Mouse (Mus musculus) adrenal gland (tissue): ENCODE results near the gene Gm8994.

Experiments used
- intact Hi-C: fragments of 180-260 bp; cut with DNase I; formaldehyde crosslinking; loops from one replicate; pipeline ENCODE4 v1.15.1; 2025

Gene Gm8994

DNA sequence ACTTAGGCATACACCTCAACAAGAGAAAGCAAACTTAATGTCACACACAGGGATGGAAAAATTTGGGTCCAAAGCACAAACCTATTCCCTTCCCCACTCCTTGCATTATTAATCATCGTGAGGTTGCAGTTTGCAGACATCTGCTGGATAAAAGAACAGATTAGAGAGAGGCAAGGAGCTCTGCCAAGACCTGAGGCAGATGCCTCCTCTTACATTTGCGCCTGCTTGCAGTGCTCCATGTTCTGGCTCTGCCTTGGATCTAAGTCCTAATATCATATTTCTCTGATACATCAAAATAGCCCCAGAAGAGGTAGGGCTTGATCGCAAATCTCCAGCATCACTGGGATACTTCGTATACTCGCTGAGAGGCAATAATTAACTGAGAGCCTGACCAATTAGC lies 31.1 kb downstream of the Gm8994 start:
- intact Hi-C loops: loop anchor here (10.0 kb wide), 1 partner anchor 224 kb away; no protein-coding TSS in a partner anchor

DNA sequence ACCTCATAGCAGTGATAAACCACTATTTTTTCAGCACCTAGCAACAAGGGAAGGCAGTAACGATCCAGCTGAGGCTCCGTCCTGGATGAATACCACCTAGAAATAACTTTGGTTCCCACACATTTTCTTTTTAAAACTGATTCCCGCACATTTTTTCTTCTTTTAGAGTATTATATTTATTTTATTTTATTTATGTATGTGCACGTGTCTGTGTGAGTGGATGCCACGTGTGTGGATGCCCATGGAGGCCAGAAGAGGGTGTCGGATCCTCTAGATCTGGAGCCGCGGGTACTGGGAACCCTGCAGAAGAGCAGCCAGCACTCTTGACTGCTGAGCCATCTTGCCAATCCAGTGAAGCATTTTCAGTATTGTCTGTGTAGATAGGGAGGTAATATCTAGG lies 36.0 kb downstream of the Gm8994 start:
- intact Hi-C loops: no loop called here

DNA sequence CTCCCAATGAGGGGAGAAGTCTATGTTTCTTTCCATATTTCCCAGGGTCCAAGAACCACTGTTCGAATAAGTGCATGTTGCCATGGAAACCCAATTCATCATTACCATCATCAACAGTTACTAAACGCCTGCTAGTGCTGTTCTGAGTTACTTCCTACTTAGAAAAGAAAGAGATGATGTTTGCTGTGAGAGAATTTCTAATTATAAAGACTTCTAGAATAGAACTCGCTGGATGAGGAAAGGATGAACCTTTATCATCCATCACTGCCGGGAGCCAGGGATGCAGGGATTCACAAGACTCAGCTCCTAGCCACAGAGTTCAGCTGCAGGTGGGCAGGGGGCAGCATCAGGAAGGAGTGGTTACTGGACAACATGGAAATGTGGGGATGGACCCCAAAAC lies 36.7 kb downstream of the Gm8994 start:
- intact Hi-C loops: no loop called here

DNA sequence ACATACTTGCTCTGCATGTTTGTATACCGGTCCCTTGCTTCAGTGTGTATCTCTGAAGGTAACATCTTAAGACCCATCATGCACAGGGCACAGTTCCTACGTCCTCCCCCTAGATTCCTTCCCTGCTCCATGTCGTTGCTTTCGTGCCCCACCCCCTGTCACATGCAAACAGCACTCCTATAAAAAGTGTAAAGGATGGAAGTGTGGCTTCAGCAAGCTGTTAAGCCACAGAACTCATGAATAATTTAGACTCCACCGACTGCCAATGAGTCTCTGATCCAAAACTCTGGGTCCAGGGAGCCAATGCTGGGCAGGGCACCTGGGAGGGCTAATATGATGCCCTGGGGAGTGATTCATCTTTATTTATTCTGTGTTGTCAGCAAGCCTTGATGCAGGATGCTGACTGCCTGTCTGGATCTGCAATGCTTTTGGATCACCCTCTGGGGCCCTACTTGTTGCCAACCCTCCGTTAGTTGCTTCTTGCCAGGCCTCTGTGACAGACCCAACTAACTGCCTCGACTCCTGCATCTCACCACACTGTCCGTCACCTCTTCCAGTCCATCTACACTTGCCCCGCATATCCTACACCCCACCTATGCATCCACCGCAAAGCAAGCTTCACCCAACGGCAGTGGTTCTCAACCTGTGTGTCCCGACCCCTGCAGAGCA lies 37.2 kb downstream of the Gm8994 start:
- intact Hi-C loops: no loop called here

DNA sequence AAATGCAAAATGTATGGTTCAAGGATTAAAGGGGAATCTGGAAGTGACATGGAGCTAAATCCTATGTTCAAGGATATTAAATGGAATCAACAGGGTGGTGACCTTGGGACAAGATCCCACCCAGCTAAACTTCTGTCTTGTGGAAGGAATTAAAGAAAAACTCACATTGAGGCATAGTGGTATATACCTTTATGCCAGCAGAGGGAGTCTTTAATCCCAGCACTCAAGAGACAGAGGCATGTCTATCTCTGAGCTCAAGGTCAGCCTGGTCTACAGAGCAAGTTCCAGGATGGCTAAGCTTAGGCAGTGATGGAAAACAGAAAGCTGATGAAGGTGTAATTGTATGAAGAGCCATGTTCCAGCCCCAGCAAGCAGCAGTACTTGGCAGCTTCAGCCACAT lies 48.8 kb downstream of the Gm8994 start:
- intact Hi-C loops: no loop called here
